Mouse (Mus musculus) lung, postnatal 0 days (tissue): Measurements from ENCODE around the gene Ager.
A peak's percentile ranks its signal among the peaks of the same experiment; 100 is the strongest.

Source experiments
- CTCF ChIP-seq: IDR thresholded peaks from 2 replicates; pipeline ENCODE4 v1.5.1; 2016; ENCODE audit warnings: antibody characterized with exemption, mild to moderate bottlenecking
- EP300 ChIP-seq: IDR thresholded peaks from 2 replicates; pipeline ENCODE4 v1.6.1; 2016; ENCODE audit warnings: antibody characterized with exemption, mild to moderate bottlenecking, control low read depth

DNA sequence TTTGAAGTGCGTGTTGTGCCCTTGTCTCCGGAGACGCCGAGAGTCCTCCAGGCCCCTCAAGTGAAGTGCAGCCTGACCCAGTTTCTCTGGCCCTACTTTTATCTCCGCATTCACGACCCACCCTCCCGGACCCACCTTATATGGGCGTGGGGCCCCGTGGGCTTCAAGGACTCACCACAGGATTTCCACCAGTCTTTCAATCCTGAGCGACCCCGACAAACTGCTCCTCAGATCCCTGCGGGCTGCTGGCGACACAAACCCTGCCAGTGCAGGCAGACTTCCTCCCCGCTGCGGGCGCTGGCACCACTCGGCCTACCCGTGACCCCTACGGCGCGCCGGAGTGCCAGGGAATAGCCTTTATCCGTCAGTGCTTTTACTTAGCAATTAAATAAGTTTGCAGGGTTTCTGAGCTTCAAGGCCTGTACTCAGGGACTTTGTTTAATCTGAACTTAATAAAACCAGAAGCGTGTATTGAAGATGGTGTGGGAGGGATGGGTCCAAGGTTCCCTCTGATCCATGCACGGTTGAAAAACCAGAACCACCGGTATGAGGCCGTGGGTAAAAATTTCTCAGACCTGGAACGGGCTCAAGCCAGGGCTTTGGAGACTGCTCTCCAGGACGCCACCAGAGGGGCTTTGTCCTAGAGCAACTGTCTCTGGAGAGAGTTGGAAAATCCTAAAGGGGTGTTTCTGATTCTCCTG lies 30.4 kb downstream of the Ager start, which contains the start of gene Ppt2:
- TF ChIP-seq CTCF, result 0 out of 2 replicates have a peak, but pooled peaks have one; percentile 7
- TF ChIP-seq EP300, result peak; percentile 52; the same call in 1 of the 2 replicates
